Mouse (Mus musculus): ENCODE measurements around the gene U2af1l4. TPM values are rescaled to one million over a fixed set of nuclear protein-coding genes. Genes with fewer than 3 reads are reported as not detected.

U2af1l4 gene
- 59.1 and 65.5 TPM in 2 replicates for polyA plus RNA-seq (2012; ENCODE audit: insufficient read depth, insufficient read length, missing spikeins)

DNA sequence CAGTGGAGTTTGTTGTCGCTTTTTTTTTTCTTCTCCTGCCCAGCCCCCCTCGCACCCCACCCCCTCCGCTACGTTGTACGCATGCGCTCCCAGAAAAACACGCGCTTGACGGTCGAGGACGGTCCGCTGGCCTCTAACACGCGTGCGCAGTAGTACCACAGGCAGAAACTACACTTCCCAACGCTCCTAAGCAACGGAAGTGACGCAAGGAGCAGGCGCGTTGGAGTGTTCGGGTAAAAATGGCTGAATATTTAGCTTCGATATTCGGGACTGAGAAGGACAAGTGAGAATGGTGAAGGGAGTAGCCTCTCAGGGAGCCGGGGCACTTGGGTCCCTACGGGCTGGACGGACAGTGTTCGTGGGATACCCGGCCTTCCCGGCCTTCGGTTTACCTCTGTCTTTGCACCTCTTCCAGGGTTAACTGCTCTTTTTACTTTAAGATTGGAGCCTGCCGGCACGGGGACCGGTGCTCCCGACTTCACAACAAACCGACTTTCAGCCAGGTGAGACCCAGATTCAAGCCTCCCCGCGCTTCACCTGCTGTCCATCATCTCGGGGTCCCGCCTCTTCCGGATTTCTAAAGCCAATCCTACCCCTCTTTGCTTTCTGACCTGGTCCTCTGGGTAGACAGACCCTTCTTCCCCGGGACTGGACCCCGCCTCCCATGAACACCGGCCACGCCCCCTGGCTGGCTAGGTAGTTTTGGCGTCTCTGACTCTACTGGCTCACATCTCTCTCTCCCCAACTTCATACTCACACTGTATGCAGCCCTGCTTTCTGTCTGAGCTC, at the start of gene U2af1l4, which contains the start of the genes Gm49396 and Psenen:
TSS of gene U2af1l4 (plus strand) at position 185 of the 789 bp plus-strand sequence.
TSS of gene Gm49396 (plus strand) at position 228 of the 789 bp plus-strand sequence.
TSS of gene Psenen (minus strand) at position 511 of the 789 bp plus-strand sequence.
- peak within 1 kb of the TSS; percentile 87 for H3K27ac ChIP-seq (replicated peaks; ENCODE audit: low read depth, low read length)
- H3K4me1 ChIP-seq (ENCODE audit: control insufficient read depth, insufficient read depth, insufficient read length, low read length): 0 out of 2 replicates have a peak, but pooled peaks cover 7% of the 10 kb centered on the region
- H3K4me3 ChIP-seq (ENCODE audit: insufficient read depth, low read depth, low read length): peak within 1 kb of the TSS; percentile 84

DNA sequence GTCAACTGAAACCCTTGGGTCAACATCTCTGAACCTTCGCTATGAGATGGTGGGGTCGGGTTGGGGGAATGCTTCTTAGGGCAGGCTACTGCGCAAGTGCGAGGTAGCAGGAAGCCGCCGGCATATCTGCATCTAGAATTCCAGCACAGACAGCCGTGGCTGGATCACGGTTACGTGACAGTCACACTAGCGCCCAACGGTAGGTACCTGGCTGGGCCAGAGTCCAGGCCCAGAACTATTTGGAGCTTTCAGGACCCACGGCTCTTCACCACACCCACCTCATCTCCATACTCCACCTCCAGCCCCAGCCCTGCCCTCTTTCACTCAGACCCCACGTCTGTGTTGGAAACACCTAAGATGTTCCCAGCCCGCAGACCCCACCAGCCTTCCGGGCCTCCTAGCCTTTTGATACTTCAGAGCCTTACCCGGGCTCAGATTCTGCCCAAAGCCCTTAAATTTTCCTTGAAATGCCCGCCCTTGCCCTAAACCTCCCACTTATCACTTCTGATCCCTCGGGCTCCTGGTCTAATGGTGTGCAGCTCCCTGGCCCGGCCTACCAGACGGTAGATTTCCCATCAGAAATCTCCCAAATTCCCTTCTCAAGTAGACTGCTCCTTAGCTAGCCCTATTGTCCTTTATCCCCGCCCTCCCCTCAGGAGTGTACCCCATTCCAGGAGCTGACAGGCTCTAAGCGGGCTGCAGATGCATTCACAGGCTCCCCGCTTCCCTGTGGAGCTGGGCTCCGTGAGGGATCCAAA, 47.9 kb upstream of the U2af1l4 start:
- Histone ChIP-seq H3K27ac (replicated peaks; ENCODE audit: low read depth, low read length) (no peak overlapping the region), H3K4me3 (ENCODE audit: insufficient read depth, low read depth, low read length) (no peak overlapping the region), H3K4me1 (ENCODE audit: control insufficient read depth, insufficient read depth, insufficient read length, low read length) (no peaks in the 10 kb centered on the region)

DNA sequence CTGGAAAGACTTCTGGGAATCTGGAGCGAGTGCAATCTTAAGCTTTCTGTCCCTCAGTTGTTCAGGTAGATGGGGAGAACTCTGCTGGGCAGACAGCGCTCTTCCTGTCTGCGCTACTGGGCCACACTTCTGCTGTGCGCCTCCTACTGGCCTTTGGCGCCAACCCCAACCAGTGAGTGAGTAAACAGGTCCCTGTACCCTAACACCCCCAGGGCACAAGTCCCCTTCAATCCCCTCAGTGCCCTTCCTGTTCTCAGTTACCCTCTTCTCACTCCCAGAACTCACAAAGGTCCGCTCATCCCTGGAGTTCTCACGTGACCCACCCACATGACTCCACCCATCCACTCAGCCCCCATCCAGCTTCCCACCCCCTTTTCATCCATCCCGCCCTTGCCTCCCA, 44.8 kb upstream of the U2af1l4 start:
- Histone ChIP-seq H3K27ac (replicated peaks; ENCODE audit: low read depth, low read length) (no peak overlapping the region), H3K4me3 (ENCODE audit: insufficient read depth, low read depth, low read length) (no peak overlapping the region), H3K4me1 (ENCODE audit: control insufficient read depth, insufficient read depth, insufficient read length, low read length) (no peaks in the 10 kb centered on the region)

DNA sequence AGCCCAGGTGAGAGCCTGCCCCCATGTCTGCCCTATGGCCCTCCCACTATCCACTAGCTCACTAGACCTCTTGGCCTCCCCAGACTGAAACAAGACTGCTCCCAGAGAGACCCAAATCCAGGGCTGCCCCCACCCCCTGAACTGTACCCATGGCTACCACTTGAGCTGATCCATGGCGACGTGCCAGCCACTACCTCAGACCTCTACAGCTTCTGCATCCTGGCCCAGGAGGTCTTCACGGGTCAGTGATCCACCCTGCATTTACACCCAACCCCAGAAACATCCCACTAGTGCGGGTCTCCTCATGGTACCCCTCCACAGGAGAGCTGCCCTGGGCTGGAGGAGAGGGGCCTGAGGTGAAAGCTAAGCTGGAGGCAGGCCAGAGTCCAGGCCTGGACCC, 42.7 kb upstream of the U2af1l4 start:
- Histone ChIP-seq H3K27ac (replicated peaks; ENCODE audit: low read depth, low read length) (no peak overlapping the region), H3K4me3 (ENCODE audit: insufficient read depth, low read depth, low read length) (no peak overlapping the region), H3K4me1 (ENCODE audit: control insufficient read depth, insufficient read depth, insufficient read length, low read length) (no peaks in the 10 kb centered on the region)

DNA sequence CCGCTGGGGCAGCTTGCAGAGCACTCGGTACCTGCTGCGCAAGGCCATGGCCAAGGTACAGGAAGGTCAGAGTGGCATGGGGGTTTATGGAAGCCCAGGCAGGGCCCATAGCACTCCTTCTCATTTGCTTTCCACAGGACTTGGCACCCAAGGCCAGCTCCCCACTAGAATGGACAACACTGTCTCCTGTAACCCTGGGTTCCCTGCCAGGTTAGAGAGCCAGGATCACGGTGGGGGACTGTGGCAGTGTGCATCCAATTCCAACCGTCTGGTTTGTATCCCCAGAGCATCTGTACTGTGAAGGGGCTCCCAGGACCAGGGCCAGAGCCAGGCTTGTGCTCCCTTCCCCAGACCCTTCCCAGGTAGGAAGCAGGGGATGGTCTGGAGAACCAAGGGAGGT, 42.2 kb upstream of the U2af1l4 start:
- H3K4me1 ChIP-seq (ENCODE audit: control insufficient read depth, insufficient read depth, insufficient read length, low read length): no peaks in the 10 kb centered on the region
- no peak overlapping the region for H3K4me3 ChIP-seq (ENCODE audit: insufficient read depth, low read depth, low read length)
- H3K27ac ChIP-seq (replicated peaks; ENCODE audit: low read depth, low read length): no peak overlapping the region

DNA sequence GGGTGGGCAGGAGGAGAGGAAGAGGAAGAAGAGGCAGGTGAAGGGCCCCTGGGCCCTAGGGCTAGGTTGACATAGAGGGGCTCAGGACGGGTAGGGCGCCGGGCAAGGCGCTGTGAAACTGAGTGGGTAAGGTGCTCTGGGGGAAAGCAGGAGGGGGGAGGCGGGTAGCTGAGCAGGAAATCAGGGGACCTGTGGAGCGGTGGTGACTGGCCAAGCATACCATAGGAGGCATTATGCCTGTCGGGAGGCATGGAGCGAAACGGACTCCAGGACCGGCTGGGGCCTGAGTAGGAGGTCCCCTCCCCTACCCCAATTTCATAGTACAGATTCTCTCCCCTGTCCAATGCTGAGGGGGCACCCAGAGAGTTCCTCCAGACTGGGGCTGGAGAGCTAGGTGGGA, 40.2 kb upstream of the U2af1l4 start:
- Histone ChIP-seq H3K27ac (replicated peaks; ENCODE audit: low read depth, low read length) (no peak overlapping the region), H3K4me3 (ENCODE audit: insufficient read depth, low read depth, low read length) (no peak overlapping the region), H3K4me1 (ENCODE audit: control insufficient read depth, insufficient read depth, insufficient read length, low read length) (no peaks in the 10 kb centered on the region)

DNA sequence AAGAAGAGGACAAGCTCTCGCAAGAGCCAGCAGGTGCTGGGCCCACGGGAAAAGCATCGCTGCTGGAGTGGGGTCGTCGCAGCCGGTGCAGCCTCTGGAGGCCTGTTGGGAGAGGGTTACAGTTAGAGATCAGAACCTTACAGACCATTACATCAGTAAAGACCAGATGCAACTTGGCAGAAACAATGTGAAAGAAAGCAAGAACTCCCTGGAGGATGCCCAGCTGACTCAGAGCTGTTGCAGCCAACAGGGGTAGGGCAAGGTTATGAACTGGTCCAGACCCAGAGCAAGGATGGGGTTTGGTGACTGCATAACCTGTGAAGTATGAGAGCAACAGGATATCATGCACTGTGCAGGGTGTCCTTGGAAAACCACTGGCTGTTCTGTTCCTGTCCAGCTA, 38.6 kb upstream of the U2af1l4 start:
- no peak overlapping the region for H3K4me3 ChIP-seq (ENCODE audit: insufficient read depth, low read depth, low read length)
- no peaks in the 10 kb centered on the region for H3K4me1 ChIP-seq (ENCODE audit: control insufficient read depth, insufficient read depth, insufficient read length, low read length)
- no peak overlapping the region for H3K27ac ChIP-seq (replicated peaks; ENCODE audit: low read depth, low read length)

DNA sequence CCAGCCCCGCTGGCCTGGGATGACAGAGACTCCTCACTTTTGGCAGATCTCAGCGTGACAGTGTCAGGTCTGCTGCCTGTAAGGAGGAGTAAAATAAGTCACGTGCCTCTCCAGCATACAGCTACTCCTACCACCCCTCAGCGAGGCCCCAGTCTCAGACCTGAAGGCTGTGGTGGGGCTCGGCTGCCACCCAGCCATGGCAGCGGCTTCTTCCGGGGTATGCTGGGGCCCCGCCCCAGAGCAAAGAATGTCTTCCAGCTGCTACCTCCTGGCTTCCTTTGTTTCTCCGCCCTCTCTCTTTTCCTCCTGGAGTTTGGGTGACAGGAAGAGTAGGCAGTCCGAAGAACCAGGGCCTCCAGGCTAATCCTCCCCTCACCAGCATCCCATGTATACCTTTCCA, 37.1 kb upstream of the U2af1l4 start:
- Histone ChIP-seq H3K27ac (replicated peaks; ENCODE audit: low read depth, low read length) (no peak overlapping the region), H3K4me1 (ENCODE audit: control insufficient read depth, insufficient read depth, insufficient read length, low read length) (no peaks in the 10 kb centered on the region), H3K4me3 (ENCODE audit: insufficient read depth, low read depth, low read length) (no peak overlapping the region)

DNA sequence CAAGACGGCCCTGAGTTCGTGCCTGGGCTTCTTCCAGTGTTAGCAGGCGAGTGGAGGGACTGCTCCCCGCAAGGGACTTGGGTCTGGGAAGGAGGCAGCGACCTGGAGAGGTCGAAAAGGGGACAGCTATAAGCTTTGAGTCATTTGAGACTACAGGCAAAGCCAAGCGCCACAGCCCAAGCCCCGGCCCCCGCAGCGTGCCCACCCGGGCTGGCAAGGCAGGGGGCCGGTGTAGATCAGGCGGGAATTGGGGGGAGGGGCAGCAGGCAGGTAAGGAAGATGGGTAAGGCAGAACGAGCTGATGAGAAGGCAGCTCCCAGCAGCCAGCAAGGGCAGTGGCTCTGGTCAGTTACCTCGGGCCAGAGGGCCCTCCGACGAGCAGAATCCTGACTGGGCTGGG, 36.7 kb upstream of the U2af1l4 start:
- Histone ChIP-seq H3K4me3 (ENCODE audit: insufficient read depth, low read depth, low read length) (no peak overlapping the region), H3K27ac (replicated peaks; ENCODE audit: low read depth, low read length) (no peak overlapping the region), H3K4me1 (ENCODE audit: control insufficient read depth, insufficient read depth, insufficient read length, low read length) (no peaks in the 10 kb centered on the region)

DNA sequence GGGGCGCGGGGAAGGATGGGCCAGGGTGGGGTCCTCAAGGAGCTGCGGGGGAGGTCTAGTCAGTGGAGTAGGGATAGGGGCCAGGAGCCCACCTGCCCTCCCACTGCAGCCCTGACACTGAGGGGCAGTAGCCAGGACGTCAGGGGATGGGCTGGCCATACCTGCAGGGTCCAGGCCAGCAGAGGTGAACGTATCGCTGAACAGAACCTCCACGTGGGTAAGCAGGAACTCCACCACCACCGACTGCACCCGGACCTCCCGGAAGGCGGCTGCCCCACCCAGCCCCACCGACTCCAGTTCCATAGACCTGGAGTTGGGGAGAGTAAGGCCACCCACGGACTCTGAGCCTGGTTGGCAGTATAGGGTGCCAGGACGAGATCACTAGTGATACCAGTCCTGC, 36.1 kb upstream of the U2af1l4 start:
- Histone ChIP-seq H3K4me3 (ENCODE audit: insufficient read depth, low read depth, low read length) (no peak overlapping the region), H3K4me1 (ENCODE audit: control insufficient read depth, insufficient read depth, insufficient read length, low read length) (no peaks in the 10 kb centered on the region), H3K27ac (replicated peaks; ENCODE audit: low read depth, low read length) (no peak overlapping the region)

DNA sequence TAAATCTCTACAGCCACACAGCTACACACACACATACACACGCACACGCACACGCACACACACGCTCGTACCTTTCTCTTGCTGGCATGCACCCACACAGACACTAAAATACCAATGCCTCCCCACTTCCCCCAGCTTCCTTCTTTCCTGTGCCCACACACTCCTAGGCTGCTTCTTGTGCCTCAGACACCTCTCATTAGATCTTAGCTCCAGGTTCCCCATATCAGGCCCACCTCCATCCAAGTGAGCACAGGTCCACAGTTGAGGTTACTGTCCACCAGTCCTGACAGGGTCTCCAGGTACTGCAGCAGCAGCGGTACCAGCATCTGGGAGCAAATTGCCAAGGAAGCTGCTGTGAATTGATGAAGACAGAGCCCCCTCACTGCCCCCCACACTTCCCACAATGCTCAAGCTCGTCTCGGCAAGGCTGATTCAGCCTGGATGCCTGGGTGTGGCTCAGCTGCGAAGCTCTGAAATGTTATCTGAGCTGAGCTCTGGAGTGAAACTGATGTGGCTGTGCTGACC, 31.7 kb upstream of the U2af1l4 start:
- no peaks in the 10 kb centered on the region for H3K4me1 ChIP-seq (ENCODE audit: control insufficient read depth, insufficient read depth, insufficient read length, low read length)
- no peak overlapping the region for H3K4me3 ChIP-seq (ENCODE audit: insufficient read depth, low read depth, low read length)
- H3K27ac ChIP-seq (replicated peaks; ENCODE audit: low read depth, low read length): no peak overlapping the region

DNA sequence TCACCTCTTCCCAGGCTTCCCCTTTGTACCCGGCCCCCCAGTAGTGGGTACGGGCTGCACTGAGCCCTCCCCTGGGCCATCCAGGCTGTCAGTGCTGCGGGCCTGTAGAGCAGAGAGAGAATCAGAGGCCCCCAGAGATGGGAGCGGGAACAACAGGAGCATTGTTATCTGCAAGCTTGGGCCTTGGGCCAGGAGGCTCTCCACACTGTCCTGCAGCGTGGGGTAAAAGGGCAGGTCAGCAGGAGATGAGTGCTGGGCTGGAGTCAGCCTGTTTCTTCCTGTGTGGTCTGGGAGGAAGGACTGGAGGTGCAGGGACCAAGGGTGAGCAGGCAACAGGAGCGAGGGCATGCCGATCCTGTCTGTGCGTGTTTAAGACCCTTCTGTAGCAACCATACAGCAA, 30.2 kb upstream of the U2af1l4 start:
- Histone ChIP-seq H3K4me3 (ENCODE audit: insufficient read depth, low read depth, low read length) (no peak overlapping the region), H3K4me1 (ENCODE audit: control insufficient read depth, insufficient read depth, insufficient read length, low read length) (no peaks in the 10 kb centered on the region), H3K27ac (replicated peaks; ENCODE audit: low read depth, low read length) (no peak overlapping the region)

DNA sequence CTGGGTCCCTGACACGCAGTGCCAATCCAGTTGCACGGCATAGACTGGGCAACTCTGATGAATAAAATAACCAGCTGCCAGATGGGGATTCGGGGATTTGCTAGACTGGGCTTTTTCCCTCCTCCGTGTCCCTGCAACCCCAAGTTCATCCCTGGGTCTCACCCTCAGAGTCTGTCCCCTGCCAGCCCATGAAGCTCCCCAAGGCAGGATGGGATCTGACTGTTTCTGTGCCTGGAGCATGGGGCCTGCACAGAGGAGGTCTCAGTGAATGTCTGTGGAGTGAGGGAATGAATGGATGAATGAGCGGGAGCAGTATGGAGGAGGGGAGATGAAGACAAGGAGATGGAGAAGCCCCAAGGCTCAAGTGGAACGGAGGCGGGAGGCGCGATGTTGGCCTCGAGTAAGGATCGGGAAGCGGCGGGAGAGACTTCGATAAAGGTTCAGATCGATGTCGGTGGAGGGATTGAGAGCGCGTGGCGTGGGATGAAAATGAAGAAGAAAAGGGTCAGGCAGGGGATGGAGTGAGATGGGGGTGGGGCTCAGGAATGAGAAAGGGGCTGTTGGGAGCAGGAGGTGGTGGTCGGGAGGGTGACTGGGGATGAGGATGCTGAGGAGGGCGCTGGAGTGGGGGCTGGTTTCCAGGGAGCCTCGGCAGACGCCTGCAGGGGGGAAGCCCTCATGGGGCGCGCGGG, 29.0 kb upstream of the U2af1l4 start:
- H3K4me1 ChIP-seq (ENCODE audit: control insufficient read depth, insufficient read depth, insufficient read length, low read length): no peaks in the 10 kb centered on the region
- no peak overlapping the region for H3K27ac ChIP-seq (replicated peaks; ENCODE audit: low read depth, low read length)
- H3K4me3 ChIP-seq (ENCODE audit: insufficient read depth, low read depth, low read length): peak overlapping the region; percentile 70

DNA sequence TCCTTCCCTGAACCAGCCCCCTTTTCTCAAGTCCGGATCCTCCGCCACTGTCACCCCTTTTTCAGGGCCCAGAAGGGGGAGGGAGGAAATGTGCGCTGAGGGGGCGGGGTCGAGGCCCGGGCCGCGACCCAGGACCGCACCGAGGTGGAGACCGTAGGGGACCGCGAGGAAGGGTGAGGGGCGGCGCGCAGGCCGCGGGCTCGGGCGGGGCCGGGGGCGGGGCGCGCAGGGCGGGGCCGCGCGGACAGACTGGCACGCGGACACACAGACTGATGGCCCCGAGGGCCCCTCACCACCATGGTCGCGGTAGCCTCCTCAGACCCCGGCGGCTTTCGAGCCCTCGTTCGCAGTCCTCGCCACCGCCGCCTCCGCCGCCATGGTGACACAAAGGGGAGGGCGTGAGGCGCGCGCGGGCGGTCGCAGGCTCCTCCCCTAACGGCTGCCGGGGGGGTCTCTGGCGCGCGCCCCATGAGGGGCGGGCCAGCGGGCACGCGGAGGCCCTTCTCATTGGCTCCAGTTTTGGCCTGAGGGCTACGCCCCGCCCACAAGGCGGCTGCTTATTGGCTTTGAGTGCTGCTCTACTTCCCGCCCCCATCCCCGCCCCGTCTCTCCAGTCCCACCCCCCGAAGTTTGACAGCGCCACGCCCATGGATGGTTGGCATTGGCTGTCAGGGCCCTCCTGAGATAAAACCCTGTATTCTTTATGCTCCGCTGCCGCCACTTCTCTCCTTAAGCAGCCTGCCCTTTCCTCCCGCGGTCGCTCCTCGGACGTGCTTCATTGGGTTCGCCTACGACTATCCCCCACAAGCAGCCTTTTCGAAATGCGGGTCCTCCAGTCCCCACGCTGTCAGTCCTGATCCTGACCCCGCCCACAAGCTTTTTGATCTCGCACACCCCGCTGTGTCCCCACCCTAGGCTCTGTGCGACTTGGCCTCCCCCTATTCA, 28.2 kb upstream of the U2af1l4 start, which contains the start of gene Arhgap33:
TSS of gene Arhgap33 (minus strand) at position 428 of the 945 bp plus-strand sequence.
- Histone ChIP-seq H3K4me3 (ENCODE audit: insufficient read depth, low read depth, low read length) (peak within 1 kb of the TSS; percentile 70), H3K27ac (replicated peaks; ENCODE audit: low read depth, low read length) (no peak within 1 kb of the TSS), H3K4me1 (ENCODE audit: control insufficient read depth, insufficient read depth, insufficient read length, low read length) (no peaks in the 10 kb centered on the region)

Measured in brown adipose tissue, adult 24 weeks (tissue).